Mouse (Mus musculus): ENCODE data around the gene Rpl38. TPM values are rescaled to one million over a fixed set of nuclear protein-coding genes. Genes with fewer than 3 reads are reported as not detected.

The Rpl38 gene
- polyA plus RNA-seq, 2 experiments = 926 to 1,654 TPM

GRCm38 (mm10) chr11:114676431-114676830 lies 8.1 kb downstream of the Rpl38 start:
- Histone ChIP-seq H3K9ac (replicated peaks) (peak overlapping the region; percentile 27; the same call in 1 of the 2 replicates), H3K4me3 (ENCODE audit: insufficient read depth in 1 of 2, low read depth in 2 of 2, low read length in 2 of 2) (peak overlapping the region; percentile 47 to 65), H3K9me3 (ENCODE audit: control insufficient read depth, low read length) (no peaks in the 10 kb centered on the region), H3K4me2 (ENCODE audit: low read depth) (peak overlapping the region; percentile 92), H3K36me3 (replicated peaks; ENCODE audit: control insufficient read depth, insufficient read depth, low read depth) (peaks cover 17% of the 10 kb centered on the region), H3K27ac (no peak overlapping the region), H3K4me1 (replicated peaks; ENCODE audit: control insufficient read depth in 2 of 2, insufficient read depth in 2 of 2, low read length in 1 of 2) (peaks cover 3 to 7% of the 10 kb centered on the region in 2 experiments; a peak in 3 of 4 replicates), H3K27me3 (ENCODE audit: control insufficient read depth, insufficient read depth, low read length) (peaks cover 10% of the 10 kb centered on the region; the same call in 1 of the 2 replicates)
- DNase-seq (ENCODE audit: low read depth in 3 of 3, low spot score in 3 of 3) (no peak), ATAC-seq (ENCODE audit: insufficient read depth) (no peak)
- 2% methylated on average over 14 of the region's 14 CpGs for WGBS (ENCODE audit: insufficient replicate concordance)
- TF ChIP-seq CTCF (IDR thresholded peaks at IDR 0.05; ENCODE audit: low read depth) (no peak), EP300 (IDR thresholded peaks at IDR 0.05; ENCODE audit: low read depth) (no peak)

GRCm38 (mm10) chr11:114676896-114677530 lies 8.7 kb downstream of the Rpl38 start:
- peaks cover 3 to 7% of the 10 kb centered on the region in 2 experiments; a peak in 3 of 4 replicates for H3K4me1 ChIP-seq (replicated peaks; ENCODE audit: control insufficient read depth in 2 of 2, insufficient read depth in 2 of 2, low read length in 1 of 2)
- no peak overlapping the region for H3K4me3 ChIP-seq (ENCODE audit: insufficient read depth in 1 of 2, low read depth in 2 of 2, low read length in 2 of 2)
- ATAC-seq (ENCODE audit: insufficient read depth) = no peak
- peak overlapping the region; percentile 92; the same call in 1 of the 2 replicates for H3K4me2 ChIP-seq (ENCODE audit: low read depth)
- no peak overlapping the region for H3K9ac ChIP-seq (replicated peaks)
- H3K27me3 ChIP-seq (ENCODE audit: control insufficient read depth, insufficient read depth, low read length) = peaks cover 10% of the 10 kb centered on the region; the same call in 1 of the 2 replicates
- H3K36me3 ChIP-seq (replicated peaks; ENCODE audit: control insufficient read depth, insufficient read depth, low read depth) = peaks cover 11% of the 10 kb centered on the region
- H3K9me3 ChIP-seq (ENCODE audit: control insufficient read depth, low read length) = no peaks in the 10 kb centered on the region
- 48% methylated on average over 9 of the region's 9 CpGs for WGBS (ENCODE audit: insufficient replicate concordance)
- no peak overlapping the region for H3K27ac ChIP-seq
- no peak for DNase-seq (ENCODE audit: low read depth in 3 of 3, low spot score in 3 of 3)
- TF ChIP-seq EP300 (IDR thresholded peaks at IDR 0.05; ENCODE audit: low read depth) (no peak), CTCF (IDR thresholded peaks at IDR 0.05; ENCODE audit: low read depth) (no peak)

- no peaks in the 10 kb centered on the region for H3K36me3 ChIP-seq (replicated peaks; ENCODE audit: control insufficient read depth, insufficient read depth, low read depth)
- peaks cover 3 to 20% of the 10 kb centered on the region in 2 experiments; a peak in 3 of 4 replicates for H3K4me1 ChIP-seq (replicated peaks; ENCODE audit: control insufficient read depth in 2 of 2, insufficient read depth in 2 of 2, low read length in 1 of 2)
- H3K9ac ChIP-seq (replicated peaks) = no peak overlapping the region
- H3K9me3 ChIP-seq (ENCODE audit: control insufficient read depth, low read length) = no peaks in the 10 kb centered on the region
- DNase-seq (ENCODE audit: low read depth in 3 of 3, low spot score in 3 of 3) = no peak
- H3K27ac ChIP-seq = no peak overlapping the region
- no peak overlapping the region for H3K4me2 ChIP-seq (ENCODE audit: low read depth)
- no peak for TF ChIP-seq EP300 (IDR thresholded peaks at IDR 0.05; ENCODE audit: low read depth)
- peaks cover 10% of the 10 kb centered on the region; the same call in 1 of the 2 replicates for H3K27me3 ChIP-seq (ENCODE audit: control insufficient read depth, insufficient read depth, low read length)
- no peak overlapping the region for H3K4me3 ChIP-seq (ENCODE audit: insufficient read depth in 1 of 2, low read depth in 2 of 2, low read length in 2 of 2)
- 26% methylated on average over 8 of the region's 8 CpGs for WGBS (ENCODE audit: insufficient replicate concordance)
- ATAC-seq (ENCODE audit: insufficient read depth) = no peak
Observed at GRCm38 (mm10) chr11:114679582-114679981, 11.3 kb downstream of the Rpl38 start.

GRCm38 (mm10) chr11:114680291-114680690 lies 12.0 kb downstream of the Rpl38 start:
- Histone ChIP-seq H3K27ac (no peak overlapping the region), H3K4me3 (ENCODE audit: insufficient read depth in 1 of 2, low read depth in 2 of 2, low read length in 2 of 2) (no peak overlapping the region), H3K4me1 (replicated peaks; ENCODE audit: control insufficient read depth in 2 of 2, insufficient read depth in 2 of 2, low read length in 1 of 2) (peaks cover 0 to 21% of the 10 kb centered on the region in 2 experiments; a peak in 3 of 4 replicates), H3K9ac (replicated peaks) (no peak overlapping the region), H3K27me3 (ENCODE audit: control insufficient read depth, insufficient read depth, low read length) (peaks cover 10% of the 10 kb centered on the region; the same call in 1 of the 2 replicates), H3K36me3 (replicated peaks; ENCODE audit: control insufficient read depth, insufficient read depth, low read depth) (no peaks in the 10 kb centered on the region), H3K4me2 (ENCODE audit: low read depth) (no peak overlapping the region), H3K9me3 (ENCODE audit: control insufficient read depth, low read length) (no peaks in the 10 kb centered on the region)
- WGBS (ENCODE audit: insufficient replicate concordance) = 59% methylated on average over 10 of the region's 10 CpGs
- TF ChIP-seq EP300 (IDR thresholded peaks at IDR 0.05; ENCODE audit: low read depth) (no peak), CTCF (IDR thresholded peaks at IDR 0.05; ENCODE audit: low read depth) (no peak)
- DNase-seq (ENCODE audit: low read depth in 3 of 3, low spot score in 3 of 3) = no peak
- no peak for ATAC-seq (ENCODE audit: insufficient read depth)

GRCm38 (mm10) chr11:114681054-114681453 lies 12.7 kb downstream of the Rpl38 start:
- Histone ChIP-seq H3K9me3 (ENCODE audit: control insufficient read depth, low read length) (no peaks in the 10 kb centered on the region), H3K27ac (no peak overlapping the region), H3K27me3 (ENCODE audit: control insufficient read depth, insufficient read depth, low read length) (peaks cover 4% of the 10 kb centered on the region; the same call in 1 of the 2 replicates), H3K9ac (replicated peaks) (no peak overlapping the region), H3K4me2 (ENCODE audit: low read depth) (no peak overlapping the region), H3K4me3 (ENCODE audit: insufficient read depth in 1 of 2, low read depth in 2 of 2, low read length in 2 of 2) (no peak overlapping the region), H3K4me1 (replicated peaks; ENCODE audit: control insufficient read depth in 2 of 2, insufficient read depth in 2 of 2, low read length in 1 of 2) (peaks cover 0 to 26% of the 10 kb centered on the region in 2 experiments; a peak in 3 of 4 replicates), H3K36me3 (replicated peaks; ENCODE audit: control insufficient read depth, insufficient read depth, low read depth) (no peaks in the 10 kb centered on the region)
- ATAC-seq (ENCODE audit: insufficient read depth) (no peak), DNase-seq (ENCODE audit: low read depth in 3 of 3, low spot score in 3 of 3) (no peak)
- 66% methylated on average over 5 of the region's 5 CpGs for WGBS (ENCODE audit: insufficient replicate concordance)
- no peak for TF ChIP-seq CTCF (IDR thresholded peaks at IDR 0.05; ENCODE audit: low read depth)
- no peak for TF ChIP-seq EP300 (IDR thresholded peaks at IDR 0.05; ENCODE audit: low read depth)
